Mouse (Mus musculus): Measurements from ENCODE around the gene Pcmtd2. TPM values are rescaled to one million over a fixed set of nuclear protein-coding genes. Genes with fewer than 3 reads are reported as not detected.
"Not testable (repeated sequence)": the region's sequence is repeated elsewhere in the genome, so short reads cannot be mapped to it uniquely, and the experiment has no call there.

The Pcmtd2 gene
- polyA plus RNA-seq (2012; ENCODE audit: insufficient read depth, insufficient read length, missing spikeins), result 27.0 and 38.8 TPM in 2 replicates

GRCm38 (mm10) chr2:181837372-181838292 is at the start of gene Pcmtd2:
Gene Pcmtd2, plus strand, starts transcription at chr2:181837854.
- 0 out of 2 replicates have a peak, but pooled peaks cover 4% of the 10 kb centered on the region for H3K4me1 ChIP-seq (ENCODE audit: control insufficient read depth, insufficient read depth, insufficient read length, low read length)
- H3K4me3 ChIP-seq (ENCODE audit: insufficient read depth, low read depth, low read length), result peak within 1 kb of the TSS; percentile 90
- H3K27ac ChIP-seq (replicated peaks; ENCODE audit: low read depth, low read length), result peak within 1 kb of the TSS; percentile 83

GRCm38 (mm10) chr2:181789396-181789795 is 48.3 kb upstream of the Pcmtd2 start:
- no peak overlapping the region for H3K27ac ChIP-seq (replicated peaks; ENCODE audit: low read depth, low read length)
- no peaks in the 10 kb centered on the region for H3K4me1 ChIP-seq (ENCODE audit: control insufficient read depth, insufficient read depth, insufficient read length, low read length)
- no peak overlapping the region for H3K4me3 ChIP-seq (ENCODE audit: insufficient read depth, low read depth, low read length)

- H3K27ac ChIP-seq (replicated peaks; ENCODE audit: low read depth, low read length); H3K4me1 ChIP-seq (ENCODE audit: control insufficient read depth, insufficient read depth, insufficient read length, low read length): not testable (repeated sequence)
These were observed 44.5 kb upstream of the Pcmtd2 start for GRCm38 (mm10) chr2:181793186-181793585.

DNA sequence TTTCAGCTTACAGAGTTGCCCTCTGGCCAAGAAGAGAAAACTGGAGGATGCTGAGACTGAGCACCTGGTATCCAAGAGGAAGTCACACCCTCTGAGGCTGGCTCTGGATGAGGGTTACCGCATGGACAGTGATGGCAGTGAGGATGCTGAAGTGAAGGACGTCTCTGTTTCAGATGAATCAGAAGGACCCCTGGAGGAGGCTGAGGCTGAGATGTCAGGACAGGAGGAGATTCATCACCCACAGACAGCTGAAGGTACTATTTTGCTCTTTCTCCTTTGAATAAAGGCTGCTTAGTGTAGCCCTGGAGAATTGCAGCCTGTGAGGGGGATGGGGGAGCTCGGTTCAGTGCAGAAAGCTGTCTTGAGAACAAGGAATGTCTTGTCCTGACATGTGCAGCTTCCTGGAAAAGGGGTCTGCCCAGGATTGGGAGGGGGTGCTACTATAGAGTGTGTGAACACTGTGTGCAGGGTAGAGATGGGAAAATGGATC is 42.0 kb upstream of the Pcmtd2 start:
- no peaks in the 10 kb centered on the region for H3K4me1 ChIP-seq (ENCODE audit: control insufficient read depth, insufficient read depth, insufficient read length, low read length)
- no peak overlapping the region for H3K4me3 ChIP-seq (ENCODE audit: insufficient read depth, low read depth, low read length)
- H3K27ac ChIP-seq (replicated peaks; ENCODE audit: low read depth, low read length), result no peak overlapping the region

More at GRCm38 (mm10) chr2:181793186-181793585, 44.5 kb upstream of the Pcmtd2 start:
- not testable (repeated sequence) for H3K4me3 ChIP-seq (ENCODE audit: insufficient read depth, low read depth, low read length)

DNA sequence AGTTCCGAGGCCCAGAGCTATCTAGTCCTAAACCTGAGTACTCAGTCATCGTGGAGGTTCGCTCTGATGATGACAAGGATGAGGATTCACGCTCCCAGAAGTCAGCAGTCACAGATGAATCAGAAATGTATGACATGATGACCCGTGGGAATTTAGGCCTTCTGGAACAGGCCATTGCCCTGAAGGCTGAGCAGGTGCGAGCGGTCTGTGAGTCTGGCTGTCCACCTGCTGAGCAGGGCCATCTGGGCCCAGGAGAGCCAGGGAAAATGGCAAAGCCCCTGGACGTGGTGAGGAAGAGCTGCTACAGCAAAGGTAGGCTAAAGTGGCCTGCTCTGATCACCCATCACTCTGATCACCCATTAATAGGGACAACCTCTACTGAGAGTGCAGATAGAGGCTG is 40.0 kb upstream of the Pcmtd2 start:
- no peak overlapping the region for H3K27ac ChIP-seq (replicated peaks; ENCODE audit: low read depth, low read length)
- no peaks in the 10 kb centered on the region for H3K4me1 ChIP-seq (ENCODE audit: control insufficient read depth, insufficient read depth, insufficient read length, low read length)
- H3K4me3 ChIP-seq (ENCODE audit: insufficient read depth, low read depth, low read length), result no peak overlapping the region

- H3K4me3 ChIP-seq (ENCODE audit: insufficient read depth, low read depth, low read length), result no peak overlapping the region
- H3K27ac ChIP-seq (replicated peaks; ENCODE audit: low read depth, low read length), result no peak overlapping the region
- H3K4me1 ChIP-seq (ENCODE audit: control insufficient read depth, insufficient read depth, insufficient read length, low read length), result no peaks in the 10 kb centered on the region
These were observed 8.5 kb upstream of the Pcmtd2 start for GRCm38 (mm10) chr2:181829032-181829650.

GRCm38 (mm10) chr2:181832745-181833144 is 4.9 kb upstream of the Pcmtd2 start:
- Histone ChIP-seq H3K27ac (replicated peaks; ENCODE audit: low read depth, low read length) (no peak overlapping the region), H3K4me3 (ENCODE audit: insufficient read depth, low read depth, low read length) (no peak overlapping the region), H3K4me1 (ENCODE audit: control insufficient read depth, insufficient read depth, insufficient read length, low read length) (no peaks in the 10 kb centered on the region)

GRCm38 (mm10) chr2:181838293-181838680 is 633 bp downstream of the Pcmtd2 start:
- Histone ChIP-seq H3K4me1 (ENCODE audit: control insufficient read depth, insufficient read depth, insufficient read length, low read length) (0 out of 2 replicates have a peak, but pooled peaks cover 4% of the 10 kb centered on the region), H3K27ac (replicated peaks; ENCODE audit: low read depth, low read length) (0 out of 2 replicates have a peak overlapping the region, but pooled peaks have one; percentile 30), H3K4me3 (ENCODE audit: insufficient read depth, low read depth, low read length) (peak overlapping the region; percentile 90)

- Histone ChIP-seq H3K4me1 (ENCODE audit: control insufficient read depth, insufficient read depth, insufficient read length, low read length) (no peaks in the 10 kb centered on the region), H3K4me3 (ENCODE audit: insufficient read depth, low read depth, low read length) (no peak overlapping the region), H3K27ac (replicated peaks; ENCODE audit: low read depth, low read length) (no peak overlapping the region)
These were observed 8.2 kb downstream of the Pcmtd2 start for GRCm38 (mm10) chr2:181845709-181846394.

GRCm38 (mm10) chr2:181863791-181864535 is 26.3 kb downstream of the Pcmtd2 start, which contains the start of gene Polr3k:
Gene Polr3k, plus strand, starts transcription at chr2:181864337.
- H3K4me1 ChIP-seq (ENCODE audit: control insufficient read depth, insufficient read depth, insufficient read length, low read length), result no peaks in the 10 kb centered on the region
- H3K4me3 ChIP-seq (ENCODE audit: insufficient read depth, low read depth, low read length), result peak within 1 kb of the TSS; percentile 62
- no peak within 1 kb of the TSS for H3K27ac ChIP-seq (replicated peaks; ENCODE audit: low read depth, low read length)

- H3K27ac ChIP-seq (replicated peaks; ENCODE audit: low read depth, low read length), result no peak overlapping the region
- peak overlapping the region; percentile 57 for H3K4me3 ChIP-seq (ENCODE audit: insufficient read depth, low read depth, low read length)
- no peaks in the 10 kb centered on the region for H3K4me1 ChIP-seq (ENCODE audit: control insufficient read depth, insufficient read depth, insufficient read length, low read length)
These were observed 26.8 kb downstream of the Pcmtd2 start for GRCm38 (mm10) chr2:181864536-181864860.

DNA sequence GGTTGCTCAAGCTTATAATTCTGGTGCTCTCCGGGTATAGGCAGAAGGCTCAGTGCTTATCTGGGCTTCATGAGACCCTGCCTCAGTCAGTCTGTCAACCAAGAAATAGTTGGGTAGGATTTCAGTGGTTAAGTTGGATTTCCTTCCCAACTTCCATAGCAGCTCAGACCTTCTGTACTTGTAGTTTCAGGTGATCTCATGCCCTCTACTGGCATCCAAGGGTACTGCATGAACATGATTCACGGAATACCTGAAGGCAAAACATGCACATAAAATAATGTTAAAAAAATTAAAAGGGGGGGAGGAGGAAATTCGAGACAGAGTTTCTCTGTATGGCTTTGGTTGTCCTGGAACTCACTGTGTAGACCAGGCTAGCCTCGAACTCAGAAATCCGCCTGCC is 29.3 kb downstream of the Pcmtd2 start:
- Histone ChIP-seq H3K27ac (replicated peaks; ENCODE audit: low read depth, low read length) (no peak overlapping the region), H3K4me3 (ENCODE audit: insufficient read depth, low read depth, low read length) (no peak overlapping the region), H3K4me1 (ENCODE audit: control insufficient read depth, insufficient read depth, insufficient read length, low read length) (no peaks in the 10 kb centered on the region)

DNA sequence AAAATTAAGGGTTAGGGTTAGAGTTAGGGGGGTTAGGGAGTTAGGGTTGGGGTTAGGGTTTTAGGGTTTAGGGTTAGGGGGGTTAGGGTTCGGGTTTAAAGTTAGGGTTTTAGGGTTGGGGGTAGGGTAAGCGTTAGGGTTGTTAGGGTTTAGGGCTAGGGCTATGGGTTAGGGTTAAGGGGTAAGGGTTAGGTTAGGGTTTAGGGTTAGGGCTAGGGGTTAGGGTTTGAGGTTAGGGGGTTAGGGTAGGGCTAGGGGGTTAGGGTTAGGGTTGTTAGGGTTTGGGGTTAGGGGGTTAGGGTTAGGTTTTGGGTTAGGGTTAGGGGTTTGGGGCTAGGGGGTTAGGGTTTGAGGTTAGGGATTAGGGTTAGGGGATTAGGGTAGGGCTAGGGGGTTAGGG is 33.4 kb downstream of the Pcmtd2 start:
- H3K27ac ChIP-seq (replicated peaks; ENCODE audit: low read depth, low read length), result no peak overlapping the region
- H3K4me1 ChIP-seq (ENCODE audit: control insufficient read depth, insufficient read depth, insufficient read length, low read length), result no peaks in the 10 kb centered on the region

DNA sequence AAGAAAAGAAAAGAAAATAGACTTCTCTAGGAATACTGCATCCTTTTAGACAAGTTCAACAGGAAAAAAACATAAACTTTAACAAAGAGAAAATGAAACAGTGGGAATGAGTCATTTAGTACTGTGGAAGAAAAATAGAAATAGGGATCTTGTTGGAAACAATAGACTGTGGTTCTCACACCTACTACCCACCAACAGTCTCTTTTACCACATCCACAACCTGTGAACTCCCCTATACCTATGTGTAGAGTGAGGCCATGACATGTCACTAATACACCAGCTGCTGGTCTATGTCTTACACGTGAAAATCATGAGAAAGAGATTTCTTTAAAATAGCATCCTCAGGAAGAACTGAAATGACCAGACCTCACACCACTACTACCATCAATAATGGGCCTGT is 41.2 kb downstream of the Pcmtd2 start:
- Histone ChIP-seq H3K4me1 (ENCODE audit: control insufficient read depth, insufficient read depth, insufficient read length, low read length) (no peaks in the 10 kb centered on the region), H3K27ac (replicated peaks; ENCODE audit: low read depth, low read length) (no peak overlapping the region)

More for the DNA sequence above, 33.4 kb downstream of the Pcmtd2 start:
- H3K4me3 ChIP-seq (ENCODE audit: insufficient read depth, low read depth, low read length), result no peak overlapping the region

More for the DNA sequence above, 41.2 kb downstream of the Pcmtd2 start:
- no peak overlapping the region for H3K4me3 ChIP-seq (ENCODE audit: insufficient read depth, low read depth, low read length)

Measured in brown adipose tissue, adult 24 weeks (tissue).